Mouse (Mus musculus) liver, embryonic 11.5 days (tissue): ENCODE measurements around the gene Grhl1. TPM values are rescaled to one million over a fixed set of nuclear protein-coding genes. Genes with fewer than 3 reads are reported as not detected.

Experiments
- ATAC-seq: fragments of 200-750 bp; cut with Nextera tagmentation; replicated peaks from 2 replicates; pipeline ENCODE4 v1.8.0; 2017; ENCODE audit warnings: moderate number of reproducible peaks, mild to moderate bottlenecking, moderate TSS enrichment, moderate library complexity; ENCODE audit not compliant: low FRiP score
- DNase-seq: peaks from one replicate; pipeline ENCODE4 v3.0.0-alpha.2; 2017; ENCODE audit warnings: low spot score
- H3K27ac ChIP-seq: fragments of 300-500 bp; sonication (generic); 2 replicates; pipeline ENCODE4 v1.5.1; 2014; ENCODE audit warnings: mild to moderate bottlenecking, low read depth, low read length, control low read depth
- H3K27me3 ChIP-seq: fragments of 300-500 bp; sonication (generic); replicated peaks from 2 replicates; pipeline ENCODE4 v1.6.1; 2014; ENCODE audit warnings: low read length, mixed read lengths; ENCODE audit not compliant: control insufficient read depth, insufficient read depth
- H3K36me3 ChIP-seq: fragments of 300-500 bp; sonication (generic); 2 replicates; pipeline ENCODE4 v1.6.1; 2014; ENCODE audit warnings: mild to moderate bottlenecking, low read length, moderate library complexity, mixed read lengths; ENCODE audit not compliant: control insufficient read depth, insufficient read depth
- H3K4me1 ChIP-seq: fragments of 300-500 bp; sonication (generic); replicated peaks from 2 replicates; pipeline ENCODE4 v1.6.1; 2014; ENCODE audit warnings: low read length, mixed read lengths; ENCODE audit not compliant: control insufficient read depth, insufficient read depth
- H3K4me2 ChIP-seq: fragments of 300-500 bp; sonication (generic); 2 replicates; pipeline ENCODE4 v1.6.1; 2014; ENCODE audit warnings: mild to moderate bottlenecking, control low read depth, moderate library complexity
- H3K4me3 ChIP-seq: fragments of 300-500 bp; sonication (generic); 2 replicates; pipeline ENCODE4 v1.5.1; 2014; ENCODE audit warnings: low read depth, low read length, control low read depth
- H3K9ac ChIP-seq: fragments of 300-500 bp; sonication (generic); 2 replicates; pipeline ENCODE4 v1.6.1; 2014; ENCODE audit warnings: low read depth, low read length, control low read depth
- H3K9me3 ChIP-seq: fragments of 300-500 bp; sonication (generic); 2 replicates; pipeline ENCODE4 v1.6.1; 2016; ENCODE audit warnings: low read length, inconsistent platforms, mixed read lengths; ENCODE audit not compliant: control insufficient read depth
- WGBS: fragments of 180-500 bp; shearing (Covaris S2); extraction: QIAGEN DNeasy Blood & Tissue Kit; methylation state at CpG from one replicate; pipeline ENCODE4 v1.1.7; 2014; 5-methylcytosine and 5-hydroxymethylcytosine counted together
- polyA plus RNA-seq: library from polyadenylated mRNA; unstranded; fragments of >200 nt; fragmentation: Nextera tagmentation; extraction: Ambion mirVana; gene quantifications from 2 replicates; pipeline ENCODE4 v1.2.1, GENCODE M21; 2014

Grhl1 gene
- polyA plus RNA-seq, 1 experiment from 2014 or later, result 0.36 TPM

DNA sequence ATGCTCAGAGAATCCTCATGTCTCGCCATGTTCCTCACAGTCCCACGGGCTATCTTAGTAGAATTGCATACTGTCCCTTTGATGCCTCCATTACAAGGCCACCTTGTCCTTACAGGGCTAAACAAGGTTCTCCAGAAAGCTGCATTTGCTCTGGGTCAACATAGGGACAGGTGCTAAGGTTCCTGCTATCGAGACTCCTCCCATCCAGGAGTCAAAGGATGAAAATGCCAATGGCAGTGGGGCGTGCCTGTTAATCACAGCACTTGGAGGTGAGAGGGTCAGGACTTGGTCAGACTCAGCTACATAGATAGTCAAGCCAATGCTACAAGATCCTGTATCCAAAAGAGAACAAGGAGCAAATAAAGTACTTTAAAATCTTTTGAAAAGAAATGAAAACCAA, 47.4 kb downstream of the Grhl1 start:
- Histone ChIP-seq H3K9ac (no peak overlapping the region), H3K27ac (no peak overlapping the region), H3K4me1 (no peaks in the 10 kb centered on the region), H3K9me3 (no peaks in the 10 kb centered on the region), H3K4me2 (no peak overlapping the region), H3K27me3 (no peaks in the 10 kb centered on the region; the same call in 1 of the 2 replicates), H3K36me3 (no peaks in the 10 kb centered on the region), H3K4me3 (no peak overlapping the region)
- no peak for ATAC-seq
- WGBS, result 75% methylated on average over 4 of the region's 4 CpGs
- DNase-seq, result no peak

DNA sequence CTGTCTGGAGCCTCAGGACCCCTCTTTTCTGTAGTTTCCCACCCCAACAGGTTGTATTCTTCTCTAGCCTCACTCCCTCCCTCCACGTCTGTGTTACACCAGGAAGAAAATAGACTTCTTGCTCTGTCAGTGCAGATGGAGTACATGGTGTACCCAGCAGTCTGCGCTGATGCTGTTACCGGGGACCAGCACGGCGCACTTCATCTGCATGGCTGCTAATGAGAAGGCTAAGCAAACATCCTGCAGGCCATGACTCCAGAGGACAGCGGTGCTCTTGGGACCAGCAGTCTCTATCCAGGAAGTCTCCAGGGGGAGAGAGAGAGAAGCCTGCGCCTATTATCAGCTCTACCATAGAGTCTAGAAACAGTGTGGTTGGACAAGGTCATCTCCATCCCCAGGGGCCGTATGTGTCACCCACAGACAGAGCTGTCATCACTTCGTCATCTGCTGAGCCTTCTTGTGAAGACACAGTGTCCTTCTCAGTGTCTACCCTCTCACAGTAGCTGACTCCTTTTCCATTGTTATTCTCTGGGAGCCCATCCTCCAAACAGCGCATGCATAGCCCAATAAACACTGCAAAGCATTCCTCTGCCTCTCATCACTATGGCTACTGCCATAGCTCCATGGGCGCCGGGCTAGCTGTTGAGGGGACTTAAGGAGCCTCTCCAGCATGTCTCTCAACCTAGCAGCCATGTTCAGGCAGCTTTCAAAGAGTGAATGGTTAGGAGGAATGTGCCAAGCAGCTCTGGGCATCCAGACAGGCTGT, 51.6 kb downstream of the Grhl1 start:
- DNase-seq, result no peak
- ATAC-seq, result no peak
- 75% methylated on average over 12 of the region's 12 CpGs for WGBS
- no peak overlapping the region for H3K4me3 ChIP-seq
- no peaks in the 10 kb centered on the region for H3K36me3 ChIP-seq
- H3K27me3 ChIP-seq, result no peaks in the 10 kb centered on the region; the same call in 1 of the 2 replicates
- no peak overlapping the region for H3K9ac ChIP-seq
- no peak overlapping the region for H3K27ac ChIP-seq
- no peak overlapping the region for H3K4me2 ChIP-seq
- no peaks in the 10 kb centered on the region for H3K9me3 ChIP-seq
- no peaks in the 10 kb centered on the region for H3K4me1 ChIP-seq

DNA sequence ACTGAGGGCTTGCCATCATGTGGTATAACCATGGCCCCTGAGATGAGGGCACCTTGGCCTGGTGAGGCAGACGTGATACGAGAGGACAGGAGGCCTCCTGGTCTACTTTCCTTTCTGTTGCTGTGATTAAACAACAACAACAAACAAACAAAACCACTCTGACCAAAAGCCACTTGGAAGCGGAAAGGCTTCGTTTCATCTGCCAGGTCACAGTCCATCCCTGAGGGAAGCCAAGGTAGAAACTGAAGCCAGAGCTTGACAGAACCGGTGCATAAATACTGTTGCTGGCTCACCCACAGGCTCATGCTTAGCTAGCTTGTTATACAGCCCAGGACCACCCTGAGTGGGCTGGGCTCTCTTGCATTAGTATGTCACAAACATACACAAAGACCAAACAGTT, 54.3 kb downstream of the Grhl1 start:
- H3K27me3 ChIP-seq, result no peaks in the 10 kb centered on the region
- no peak overlapping the region for H3K27ac ChIP-seq
- no peak overlapping the region for H3K9ac ChIP-seq
- H3K4me3 ChIP-seq, result no peak overlapping the region
- H3K9me3 ChIP-seq, result no peaks in the 10 kb centered on the region
- no peaks in the 10 kb centered on the region for H3K4me1 ChIP-seq
- DNase-seq (no peak), ATAC-seq (no peak)
- no peaks in the 10 kb centered on the region for H3K36me3 ChIP-seq
- no peak overlapping the region for H3K4me2 ChIP-seq
- WGBS, result 91% methylated on average over 5 of the region's 5 CpGs

DNA sequence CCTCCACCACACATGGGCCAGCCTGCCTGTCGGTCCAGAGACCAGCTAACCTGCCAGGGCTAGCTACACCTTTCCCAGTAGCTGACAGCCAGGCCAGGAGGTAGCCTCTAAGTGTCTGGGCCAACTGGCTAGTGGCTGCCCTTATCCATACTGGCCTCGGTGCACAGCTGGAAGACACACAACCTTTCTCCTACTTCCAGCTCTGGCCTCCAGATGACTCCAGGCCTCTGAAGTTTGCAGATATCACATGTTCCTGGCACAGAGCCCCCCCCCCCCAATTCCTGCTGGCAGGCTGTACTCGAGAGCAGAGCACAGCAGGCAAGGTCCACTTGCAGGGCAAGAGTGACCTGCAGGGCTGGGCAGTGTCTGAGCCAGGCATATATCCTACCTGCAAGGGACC, 55.1 kb downstream of the Grhl1 start:
- no peak for ATAC-seq
- 58% methylated on average over 3 of the region's 3 CpGs for WGBS

DNA sequence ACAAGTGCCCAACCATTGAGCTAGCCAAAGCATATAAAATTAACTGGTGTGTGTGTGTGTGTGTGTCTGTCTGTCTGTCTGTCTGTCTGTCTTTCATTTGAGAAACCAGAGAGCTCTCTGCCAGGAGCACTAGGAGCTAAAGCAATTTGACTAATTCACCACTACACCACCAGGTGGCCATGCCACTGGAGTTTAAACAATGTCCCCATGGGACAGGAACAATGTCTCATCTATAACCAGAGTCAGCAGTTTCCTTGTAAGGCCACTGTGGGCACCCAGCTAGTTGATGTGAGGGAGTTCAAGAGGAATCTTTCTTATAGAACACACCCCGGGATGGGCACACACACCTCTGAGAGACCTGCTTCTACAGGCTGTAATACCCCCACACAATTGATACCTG, 58.1 kb downstream of the Grhl1 start:
- H3K4me3 ChIP-seq, result no peak overlapping the region
- DNase-seq, result no peak
- H3K27ac ChIP-seq, result no peak overlapping the region
- ATAC-seq, result 0 out of 2 replicates have a peak, but pooled peaks have one; percentile 33
- no peak overlapping the region for H3K9ac ChIP-seq
- no peaks in the 10 kb centered on the region for H3K36me3 ChIP-seq
- no peaks in the 10 kb centered on the region for H3K9me3 ChIP-seq
- H3K4me1 ChIP-seq, result peaks cover 15% of the 10 kb centered on the region
- WGBS, result 70% methylated on average over 1 of the region's 1 CpGs
- no peaks in the 10 kb centered on the region for H3K27me3 ChIP-seq
- H3K4me2 ChIP-seq, result no peak overlapping the region

More for the DNA sequence above, 55.1 kb downstream of the Grhl1 start:
- no peak for DNase-seq
- no peak overlapping the region for H3K4me3 ChIP-seq
- no peak overlapping the region for H3K27ac ChIP-seq
- no peak overlapping the region for H3K9ac ChIP-seq
- H3K4me2 ChIP-seq, result no peak overlapping the region
- no peaks in the 10 kb centered on the region for H3K4me1 ChIP-seq
- no peaks in the 10 kb centered on the region for H3K9me3 ChIP-seq
- H3K27me3 ChIP-seq, result no peaks in the 10 kb centered on the region
- H3K36me3 ChIP-seq, result no peaks in the 10 kb centered on the region

DNA sequence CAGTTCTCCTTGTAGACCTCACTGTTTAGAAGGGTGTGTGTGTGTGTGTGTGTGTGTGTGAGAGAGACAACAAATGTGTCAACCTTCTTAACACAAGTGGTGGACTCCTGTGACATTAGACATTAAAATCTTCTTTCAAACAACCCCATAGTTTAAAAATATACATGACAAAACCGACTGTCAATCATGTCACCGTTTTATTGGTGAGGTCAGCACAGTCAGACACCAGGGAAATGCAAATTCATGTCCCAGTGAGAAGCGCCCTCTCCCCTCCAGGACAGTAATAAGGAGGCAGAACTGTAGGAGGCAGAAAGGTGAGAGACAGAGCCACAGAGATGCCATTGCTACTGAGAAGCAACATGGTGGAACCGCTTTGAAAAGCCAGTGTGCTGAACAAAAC, 60.3 kb downstream of the Grhl1 start:
- Histone ChIP-seq H3K9ac (no peak overlapping the region), H3K9me3 (no peaks in the 10 kb centered on the region), H3K4me1 (peaks cover 15% of the 10 kb centered on the region), H3K36me3 (no peaks in the 10 kb centered on the region), H3K27me3 (no peaks in the 10 kb centered on the region), H3K4me3 (no peak overlapping the region), H3K4me2 (no peak overlapping the region), H3K27ac (no peak overlapping the region)
- ATAC-seq (no peak), DNase-seq (no peak)
- 60% methylated on average over 4 of the region's 4 CpGs for WGBS

DNA sequence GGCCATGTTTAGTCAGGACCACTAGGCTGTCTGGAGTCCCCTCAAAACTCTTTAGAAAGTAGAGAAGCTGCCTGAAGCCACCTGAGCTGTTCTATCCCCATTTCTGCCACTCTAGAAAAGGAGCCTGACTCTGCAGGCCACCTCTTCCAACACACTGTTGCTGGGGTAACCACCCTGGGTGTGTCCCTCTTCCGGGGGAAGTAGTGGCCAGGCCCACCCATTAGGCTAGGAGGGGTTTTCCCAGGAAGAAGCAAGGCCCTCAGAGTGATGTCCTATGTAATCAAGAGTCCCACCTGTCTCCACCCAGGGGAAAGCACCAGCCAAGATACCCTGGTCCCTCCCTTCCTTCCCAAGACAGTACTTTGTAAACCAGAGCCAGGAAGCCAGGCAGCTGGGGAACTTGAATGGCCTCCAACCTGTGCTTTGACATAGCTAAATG, 61.7 kb downstream of the Grhl1 start:
- Histone ChIP-seq H3K9me3 (no peaks in the 10 kb centered on the region), H3K27me3 (no peaks in the 10 kb centered on the region), H3K36me3 (no peaks in the 10 kb centered on the region), H3K4me2 (no peak overlapping the region), H3K27ac (peak overlapping the region; percentile 71), H3K4me1 (peaks cover 15% of the 10 kb centered on the region), H3K9ac (0 out of 2 replicates have a peak overlapping the region, but pooled peaks have one; percentile 12), H3K4me3 (no peak overlapping the region)
- WGBS, result 32% methylated on average over 1 of the region's 1 CpGs
- DNase-seq, result no peak
- peak; percentile 81 for ATAC-seq

DNA sequence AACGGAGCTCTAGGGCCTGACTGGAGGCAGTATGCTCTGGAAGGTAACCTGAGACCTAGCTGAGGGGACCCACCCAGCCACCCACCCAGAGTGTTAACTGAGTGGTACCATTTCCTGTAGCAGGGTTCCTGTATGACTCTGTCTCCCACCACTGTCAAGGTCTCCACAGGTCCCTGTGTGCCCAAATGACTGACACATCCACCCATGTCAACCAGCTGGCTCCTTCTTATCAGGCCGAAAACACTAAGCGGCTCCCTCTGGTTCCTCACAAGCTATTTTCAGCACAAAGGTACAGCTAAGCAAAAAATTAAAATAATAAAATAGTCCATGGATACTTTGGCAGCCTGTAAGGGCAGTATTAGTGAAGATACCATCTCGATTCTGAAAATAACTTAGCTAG, 62.1 kb downstream of the Grhl1 start:
- DNase-seq (no peak), ATAC-seq (peak; percentile 75)
- Histone ChIP-seq H3K4me1 (peaks cover 15% of the 10 kb centered on the region), H3K4me2 (no peak overlapping the region), H3K9me3 (no peaks in the 10 kb centered on the region), H3K9ac (no peak overlapping the region), H3K27ac (peak overlapping the region; percentile 71), H3K27me3 (no peaks in the 10 kb centered on the region), H3K36me3 (no peaks in the 10 kb centered on the region), H3K4me3 (no peak overlapping the region)
- WGBS, result 51% methylated on average over 4 of the region's 4 CpGs

DNA sequence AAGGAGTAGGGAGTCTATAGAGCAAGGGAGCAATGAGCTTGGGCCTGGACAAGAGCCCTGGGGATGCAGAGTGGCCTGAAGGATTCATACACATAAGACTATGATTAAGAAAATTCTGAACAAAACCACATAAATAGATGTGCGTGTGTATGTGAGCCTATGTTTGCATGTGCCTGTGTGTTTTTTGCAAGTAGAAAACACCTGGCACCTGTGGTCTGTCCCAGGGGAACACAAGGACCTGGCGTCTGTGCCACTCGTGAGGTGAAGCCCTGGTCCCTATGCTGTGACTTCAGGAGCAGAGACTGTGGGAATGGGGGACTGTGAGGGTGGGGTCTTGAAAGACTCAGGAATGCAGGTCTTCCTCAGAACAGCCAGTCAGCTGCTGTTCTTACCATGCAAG, 62.6 kb downstream of the Grhl1 start:
- Histone ChIP-seq H3K4me2 (no peak overlapping the region), H3K27ac (no peak overlapping the region), H3K27me3 (no peaks in the 10 kb centered on the region), H3K9me3 (no peaks in the 10 kb centered on the region), H3K36me3 (no peaks in the 10 kb centered on the region), H3K4me3 (no peak overlapping the region), H3K9ac (no peak overlapping the region), H3K4me1 (peaks cover 15% of the 10 kb centered on the region)
- no peak for DNase-seq
- 89% methylated on average over 3 of the region's 3 CpGs for WGBS
- no peak for ATAC-seq
